Mouse (Mus musculus) lung, postnatal 14 days (tissue): ENCODE results near the gene Ehd1.

ENCODE experiments used
- DNase-seq: peaks from one replicate; pipeline ENCODE4 v3.0.0; 2021

The Ehd1 gene

GRCm38 (mm10) chr19:6261379-6261778, 15.1 kb upstream of the Ehd1 start:
- no peak for DNase-seq

- peak; percentile 79 for DNase-seq
Observed at GRCm38 (mm10) chr19:6262222-6262621, 14.3 kb upstream of the Ehd1 start.

GRCm38 (mm10) chr19:6262839-6263433, 13.6 kb upstream of the Ehd1 start:
- no peak for DNase-seq

DNA sequence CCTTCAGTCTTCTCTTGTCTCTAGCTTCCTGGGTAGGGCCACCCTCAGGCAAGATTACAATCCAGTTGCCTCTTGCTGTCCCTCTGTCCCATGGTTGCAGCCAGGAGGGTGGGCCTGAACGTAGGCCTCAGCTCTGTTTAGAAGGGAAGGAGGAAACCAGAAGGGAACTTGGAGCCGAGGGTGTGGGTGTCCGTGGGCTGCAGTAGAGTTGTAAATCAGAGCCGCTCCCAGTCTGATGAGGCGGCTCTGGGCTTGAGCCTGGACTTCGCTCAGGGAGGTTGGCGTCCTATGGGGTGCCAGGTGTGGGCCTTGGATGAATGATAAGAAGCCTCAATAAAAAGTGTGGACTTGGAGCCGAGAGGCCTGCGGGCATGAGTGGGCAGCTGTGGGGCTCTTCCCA, 12.3 kb upstream of the Ehd1 start:
- no peak for DNase-seq

DNA sequence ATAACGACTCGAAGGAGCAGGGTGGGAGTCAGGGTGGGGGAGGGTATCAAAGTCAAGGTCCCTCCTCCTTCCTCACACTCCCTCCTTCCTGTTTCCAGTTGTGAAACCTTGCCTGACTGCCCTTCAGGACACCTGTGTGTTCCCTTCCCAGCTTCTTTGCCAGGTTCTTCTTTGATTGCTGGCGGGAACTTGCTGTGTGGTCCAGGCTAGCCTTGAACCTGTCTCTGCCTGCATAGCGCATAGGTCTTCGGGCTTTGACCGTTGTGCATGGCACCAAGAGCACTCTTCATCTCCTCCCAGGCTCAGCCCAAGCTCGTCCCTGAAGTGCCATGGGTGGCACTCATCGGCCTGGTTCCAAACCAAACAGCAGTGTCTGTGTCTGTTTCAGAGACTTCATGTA, 11.6 kb upstream of the Ehd1 start:
- DNase-seq, result no peak

DNA sequence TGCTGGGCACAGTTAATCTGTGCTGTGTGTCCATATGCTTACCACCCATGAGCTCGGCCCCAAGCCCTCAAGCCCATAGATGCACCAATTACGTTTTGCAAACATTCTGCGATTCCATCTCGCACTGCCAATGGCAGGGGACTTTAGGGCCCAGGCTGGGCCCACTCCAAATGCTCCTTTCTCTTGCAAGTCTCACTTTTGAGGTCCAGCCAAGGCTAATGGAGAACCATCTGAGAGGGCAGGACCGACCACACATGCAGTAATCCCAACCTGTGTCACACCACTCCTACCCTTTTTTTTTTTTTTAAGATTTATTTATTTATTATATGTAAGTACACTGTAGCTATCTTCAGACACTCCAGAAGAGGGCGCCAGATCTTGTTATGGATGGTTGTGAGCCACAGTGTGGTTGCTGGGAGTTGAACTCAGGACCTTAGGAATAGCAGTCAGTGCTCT, 10.8 kb upstream of the Ehd1 start:
- no peak for DNase-seq

DNA sequence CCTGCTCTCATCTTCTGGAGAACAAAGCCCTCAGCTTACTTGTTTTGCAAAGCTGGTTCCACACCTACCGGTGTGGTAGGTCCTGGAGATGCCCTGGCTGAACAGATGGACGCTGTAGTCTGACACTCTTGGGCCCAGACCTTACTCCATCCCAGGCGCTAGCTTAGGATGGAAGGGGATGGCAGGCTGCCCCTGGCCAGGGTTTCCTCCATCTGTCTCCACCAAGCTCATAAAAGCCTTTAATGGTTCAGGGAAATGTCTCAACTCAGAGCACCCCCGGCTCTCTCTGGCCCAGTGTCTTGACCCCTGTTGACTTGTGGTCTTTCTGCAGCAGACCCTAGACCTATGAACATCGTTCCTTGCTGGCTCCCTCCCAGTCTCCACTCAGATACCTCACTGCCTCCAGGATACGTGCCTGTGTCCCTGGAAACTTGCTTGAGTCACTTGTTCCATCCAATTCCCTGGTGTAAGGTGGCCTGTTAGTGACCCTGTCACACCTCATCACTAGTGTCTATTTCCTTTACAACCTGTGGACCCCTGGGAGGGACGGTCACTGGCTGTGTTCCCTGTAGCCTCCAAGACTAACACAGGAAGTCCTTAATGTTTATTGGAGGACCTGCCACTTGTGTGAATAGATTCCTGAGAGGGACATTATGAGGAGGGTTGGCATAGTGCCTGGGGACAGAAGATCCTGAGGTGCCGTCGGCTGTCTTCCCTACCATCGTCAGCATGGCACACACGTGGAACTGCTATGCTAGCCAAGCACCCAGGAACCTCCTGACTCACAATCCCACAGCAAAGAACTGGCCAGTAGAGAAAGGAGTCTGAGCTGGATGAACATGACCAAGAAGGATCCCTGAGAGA, 9.0 kb upstream of the Ehd1 start:
- DNase-seq, result peak; percentile 62

GRCm38 (mm10) chr19:6268170-6268528, 8.4 kb upstream of the Ehd1 start:
- DNase-seq, result peak; percentile 92

DNA sequence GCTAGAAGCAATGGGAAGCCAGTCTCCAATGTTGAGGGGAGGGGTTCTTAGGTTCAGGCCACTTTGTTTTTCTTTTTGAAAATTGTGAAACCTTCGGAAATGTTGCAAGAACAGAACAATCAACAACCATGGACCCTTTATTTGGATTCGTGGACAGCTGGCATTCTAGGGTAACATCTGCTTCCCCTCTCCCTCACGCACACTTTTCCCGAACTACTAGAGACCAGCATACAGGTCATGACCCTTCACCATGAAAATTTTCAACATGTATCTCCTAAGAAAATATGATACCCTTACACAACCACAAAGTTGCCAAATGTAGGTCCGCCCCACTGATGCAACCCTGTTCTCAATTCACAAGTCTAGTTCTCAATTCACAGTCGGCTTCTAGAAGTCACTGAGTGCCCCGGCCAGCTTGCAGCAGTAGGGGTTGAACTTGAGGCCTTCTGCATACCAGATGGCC, 7.8 kb upstream of the Ehd1 start:
- peak; percentile 49 for DNase-seq

GRCm38 (mm10) chr19:6269798-6270475, 6.6 kb upstream of the Ehd1 start:
- no peak for DNase-seq

DNA sequence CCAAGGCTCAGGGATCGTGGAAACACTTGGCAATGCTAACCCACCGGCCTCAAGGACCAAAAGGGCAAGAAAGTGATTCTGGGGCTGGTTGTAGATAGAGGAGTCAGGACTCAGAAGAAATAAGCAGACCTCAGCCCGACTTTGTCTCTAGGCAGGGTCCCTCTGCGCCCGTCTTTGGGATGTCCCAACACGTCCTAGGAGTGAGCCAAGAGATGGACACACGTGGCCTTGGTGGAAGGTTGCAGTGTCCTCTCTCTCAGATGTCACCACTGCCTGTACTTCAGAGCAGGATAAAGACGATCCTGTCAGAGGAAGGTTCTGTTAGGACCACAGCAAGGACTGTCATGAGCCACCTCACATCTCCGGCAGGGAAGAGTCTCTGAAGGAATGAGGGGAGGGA, 5.9 kb upstream of the Ehd1 start:
- DNase-seq, result no peak

- DNase-seq, result no peak
Observed at GRCm38 (mm10) chr19:6271206-6271605, 5.3 kb upstream of the Ehd1 start.

- no peak for DNase-seq
Observed at GRCm38 (mm10) chr19:6272053-6272452, 4.5 kb upstream of the Ehd1 start.

GRCm38 (mm10) chr19:6272738-6273137, 3.8 kb upstream of the Ehd1 start:
- DNase-seq, result no peak

DNA sequence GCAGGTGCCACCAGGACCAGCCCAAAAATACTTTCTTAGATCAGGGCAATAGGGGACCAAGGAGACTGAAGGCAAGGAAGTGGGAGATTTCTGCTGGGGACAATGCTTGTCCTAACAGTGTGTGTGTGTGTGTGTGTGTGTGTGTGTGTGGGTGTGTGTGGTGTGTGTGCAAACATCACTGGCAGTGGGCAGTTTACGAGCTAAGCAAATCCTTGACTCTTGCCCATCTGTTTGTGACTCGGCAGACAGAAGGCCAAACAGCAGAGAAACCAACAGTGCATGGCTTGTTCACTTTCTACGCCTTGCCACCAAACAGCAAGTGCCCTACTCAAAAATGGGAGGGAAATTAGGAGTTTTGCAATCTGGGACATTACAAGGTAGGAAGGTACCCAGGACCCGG, 2.9 kb upstream of the Ehd1 start:
- no peak for DNase-seq

- no peak for DNase-seq
Observed at GRCm38 (mm10) chr19:6273998-6274608, 2.4 kb upstream of the Ehd1 start.

DNA sequence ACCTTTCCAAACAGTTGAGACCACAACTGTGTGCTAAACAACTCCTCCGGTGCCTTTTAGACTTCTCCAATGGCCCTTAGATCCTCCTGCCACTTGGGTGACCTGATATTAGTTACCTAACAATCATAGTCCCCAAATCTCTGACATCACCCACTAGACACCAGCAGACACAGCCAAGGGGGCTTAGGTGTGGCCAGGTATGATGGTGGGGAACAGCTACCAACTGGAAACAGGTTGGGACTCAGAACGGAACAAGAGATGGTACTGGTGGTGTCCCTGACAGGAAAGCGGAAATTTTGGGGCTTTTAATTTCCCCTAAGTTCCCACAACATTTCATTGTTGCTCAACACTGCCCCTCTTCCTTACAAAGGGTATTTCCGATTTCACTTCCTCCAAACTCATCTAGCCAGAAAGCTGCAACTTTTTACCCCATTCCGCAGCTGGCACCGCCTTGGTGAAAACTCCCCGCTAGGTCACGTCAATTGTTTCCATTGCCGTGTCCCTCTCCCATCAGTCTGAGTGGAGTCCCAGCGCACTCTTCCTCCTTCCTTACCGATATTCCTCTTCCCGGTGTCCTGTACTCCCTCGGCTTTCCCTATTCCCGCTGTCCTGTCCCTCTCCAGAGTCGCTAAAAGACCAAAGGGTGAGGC, 660 bp upstream of the Ehd1 start:
- no peak for DNase-seq

DNA sequence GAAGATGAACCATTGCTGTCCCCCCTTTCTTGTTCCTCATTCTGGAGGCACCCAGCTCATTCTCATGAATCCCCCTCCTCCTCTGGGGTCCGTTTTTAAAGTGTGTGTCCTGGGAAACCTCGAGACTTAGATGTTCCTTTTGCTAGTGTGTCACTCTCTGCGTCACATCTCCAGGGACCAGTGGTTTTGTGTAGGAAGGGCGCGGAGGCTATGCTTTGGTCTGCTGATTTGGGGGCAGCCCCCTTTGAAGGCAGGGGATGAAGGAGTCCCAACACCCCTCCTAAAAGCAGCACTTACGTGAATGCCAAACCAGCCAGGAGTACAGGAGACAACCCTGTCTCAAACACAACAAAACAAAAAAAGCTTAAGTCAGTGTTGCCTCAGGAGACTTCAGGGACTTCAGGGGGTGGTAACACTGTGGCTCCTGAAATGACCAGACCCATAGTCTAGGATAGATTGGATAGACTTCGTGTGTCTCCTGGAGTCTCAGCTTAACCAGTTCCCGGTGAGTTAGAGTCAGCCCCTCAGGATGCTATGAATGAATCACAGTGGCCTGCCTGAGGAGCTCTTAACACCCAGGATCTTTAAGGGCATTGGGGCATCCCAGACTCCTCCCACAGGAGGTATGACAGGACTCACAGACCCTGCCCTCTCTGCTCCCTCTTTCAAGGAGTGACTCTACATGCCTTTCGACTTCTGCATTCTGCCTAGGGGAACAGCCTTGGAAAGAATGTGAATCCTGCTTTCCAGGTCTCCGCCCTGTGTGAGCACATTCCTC, 1.3 kb downstream of the Ehd1 start:
- DNase-seq, result peak; percentile 81

GRCm38 (mm10) chr19:6278439-6279073, 2.0 kb downstream of the Ehd1 start:
- DNase-seq, result no peak

GRCm38 (mm10) chr19:6279481-6280144, 3.1 kb downstream of the Ehd1 start:
- DNase-seq, result no peak

GRCm38 (mm10) chr19:6280554-6280953, 4.0 kb downstream of the Ehd1 start:
- no peak for DNase-seq
